Mouse (Mus musculus) limb, embryonic 14.5 days (tissue): Measurements from ENCODE around the gene Grk4. TPM values are rescaled to one million over a fixed set of nuclear protein-coding genes. Genes with fewer than 3 reads are reported as not detected.
A peak's percentile ranks its signal among the peaks of the same experiment; 100 is the strongest.

ENCODE experiments used
- ATAC-seq: fragments of 200-750 bp; cut with Nextera tagmentation; 2 replicates; pipeline ENCODE4 v1.8.0; 2017; ENCODE audit warnings: low read depth, moderate number of reproducible peaks, moderate TSS enrichment; ENCODE audit not compliant: low FRiP score
- DNase-seq: peaks from one replicate; pipeline ENCODE4 v3.0.0-alpha.2; 2015; ENCODE audit warnings: low spot score
- H3K27ac ChIP-seq: fragments of 300-500 bp; sonication (generic); replicated peaks from 2 replicates; pipeline ENCODE4 v1.5.1; 2014; ENCODE audit warnings: low read depth, mild to moderate bottlenecking, low read length, moderate library complexity, mixed read lengths
- H3K27me3 ChIP-seq: fragments of 300-500 bp; sonication (generic); 2 replicates; pipeline ENCODE4 v1.6.1; 2014; ENCODE audit warnings: low read length, mixed read lengths; ENCODE audit not compliant: control insufficient read depth, insufficient read depth
- H3K36me3 ChIP-seq: fragments of 300-500 bp; sonication (generic); 2 replicates; pipeline ENCODE4 v1.6.1; 2014; ENCODE audit warnings: mild to moderate bottlenecking, low read length, moderate library complexity, mixed read lengths; ENCODE audit not compliant: control insufficient read depth, insufficient read depth
- H3K4me1 ChIP-seq: fragments of 300-500 bp; sonication (generic); 2 replicates; pipeline ENCODE4 v1.6.1; 2014; ENCODE audit warnings: antibody characterized with exemption, low read length, mixed read lengths; ENCODE audit not compliant: control insufficient read depth, insufficient read depth
- H3K4me2 ChIP-seq: fragments of 300-500 bp; sonication (generic); replicated peaks from 2 replicates; pipeline ENCODE4 v1.6.1; 2014; ENCODE audit warnings: low read depth, mild to moderate bottlenecking, low read length, moderate library complexity; ENCODE audit not compliant: severe bottlenecking
- H3K4me3 ChIP-seq: fragments of 300-500 bp; sonication (generic); replicated peaks from 2 replicates; pipeline ENCODE4 v1.5.1; 2014; ENCODE audit warnings: low read length
- H3K9ac ChIP-seq: fragments of 300-500 bp; sonication (generic); 2 replicates; pipeline ENCODE4 v1.6.1; 2014; ENCODE audit warnings: mild to moderate bottlenecking, low read depth, low read length, moderate library complexity; ENCODE audit not compliant: severe bottlenecking
- H3K9me3 ChIP-seq: fragments of 300-500 bp; sonication (generic); 2 replicates; pipeline ENCODE4 v1.6.1; 2016; ENCODE audit warnings: low read length; ENCODE audit not compliant: control insufficient read depth
- POLR2A ChIP-seq: fragments of 200-500 bp; IDR thresholded peaks from 2 replicates; pipeline ENCODE4 v1.8.0; 2012; ENCODE audit warnings: inconsistent platforms, mild to moderate bottlenecking, moderate library complexity, borderline replicate concordance; ENCODE audit not compliant: insufficient read depth, insufficient read length; ENCODE audit errors: extremely low read depth
- WGBS: fragments of 180-500 bp; shearing (Covaris S2); extraction: QIAGEN DNeasy Blood & Tissue Kit; methylation state at CpG from one replicate; pipeline ENCODE4 v1.1.7; 2014; 5-methylcytosine and 5-hydroxymethylcytosine counted together
- polyA plus RNA-seq, 2 experiments: library from polyadenylated mRNA; depleted of rRNA in 1 of 2; stranded (reverse) in 1 of 2; unstranded in 1 of 2; fragments of >200 nt; fragmentation: Nextera tagmentation in 1 of 2; extraction: Ambion mirVana in 1 of 2; gene quantifications; 2 replicates each; pipeline versions ENCODE4 v1.2.1 to v1.2.3; 2012 to 2014

Grk4 gene
- polyA plus RNA-seq (2012; rRNA removed) (3.3 and 5.0 TPM in 2 replicates), polyA plus RNA-seq (2014; fragmentation: Nextera tagmentation; extraction: Ambion mirVana) (3.5 and 4.4 TPM in 2 replicates)

DNA sequence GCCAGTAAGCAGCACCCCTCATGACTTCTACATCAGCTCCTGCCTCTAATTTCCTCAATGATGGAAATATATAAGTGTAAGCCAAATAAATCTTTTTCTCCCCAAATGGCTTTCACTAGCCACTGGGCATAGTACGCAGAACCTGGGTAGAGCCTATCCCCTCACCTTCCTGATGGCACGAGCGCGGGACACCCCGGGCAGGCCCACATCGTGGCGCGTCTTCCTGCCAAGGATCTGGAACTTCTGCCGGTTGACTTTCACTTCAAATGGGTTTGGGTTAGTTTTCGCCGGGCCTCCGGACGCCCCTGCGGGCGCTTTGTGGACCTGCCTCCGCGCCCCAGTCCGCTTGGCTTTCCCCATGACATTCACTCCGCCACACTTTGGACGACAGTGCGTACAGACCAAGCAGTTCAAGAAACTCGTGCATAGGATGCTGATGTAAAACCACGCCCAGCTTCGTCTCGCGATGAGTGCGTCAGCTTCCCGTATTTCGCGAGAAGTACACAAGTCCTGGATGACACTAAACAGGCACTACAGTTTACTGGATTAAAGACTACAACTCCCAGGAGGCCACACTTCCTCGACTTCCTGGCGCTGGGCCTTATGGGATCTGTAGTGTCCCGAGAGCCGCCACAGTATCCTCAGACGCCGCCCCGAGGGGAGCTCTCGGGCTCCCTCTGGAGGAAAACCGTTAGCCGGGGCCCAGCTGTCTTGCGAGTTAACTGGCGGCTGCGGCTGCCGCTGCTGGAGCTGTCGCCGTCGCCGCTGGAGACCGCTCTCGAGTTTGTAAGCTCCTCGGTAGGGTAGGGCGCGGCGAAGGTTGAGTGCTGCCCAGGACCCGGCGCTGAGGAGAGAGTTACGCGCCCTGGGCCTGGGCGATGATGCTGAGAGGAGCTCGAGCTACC lies at the start of gene Grk4, which contains the start of gene Nop14:
Grk4 (plus strand) TSS at position 694 of the 905 bp plus-strand sequence.
Nop14 (minus strand) TSS at position 463 of the 905 bp plus-strand sequence.
- peak within 1 kb of the TSS; percentile 77 for H3K4me3 ChIP-seq
- H3K27ac ChIP-seq = peak within 1 kb of the TSS; percentile 86
- H3K9ac ChIP-seq = peak within 1 kb of the TSS; percentile 75
- DNase-seq (peak; percentile 100), ATAC-seq (peak; percentile 100)
- H3K4me1 ChIP-seq = peaks cover 6% of the 10 kb centered on the region
- peak; percentile 89; the same call in 1 of the 2 replicates for TF ChIP-seq POLR2A
- peak within 1 kb of the TSS; percentile 73 for H3K4me2 ChIP-seq
- H3K36me3 ChIP-seq = peaks cover 27% of the 10 kb centered on the region
- no peaks in the 10 kb centered on the region for H3K27me3 ChIP-seq
- no peaks in the 10 kb centered on the region for H3K9me3 ChIP-seq
- WGBS = under 1% methylated on average over 60 of the region's 60 CpGs

GRCm38 (mm10) chr5:34632996-34633395 lies 27.2 kb upstream of the Grk4 start:
- no peak for TF ChIP-seq POLR2A
- no peak for ATAC-seq
- 97% methylated on average over 2 of the region's 2 CpGs for WGBS

DNA sequence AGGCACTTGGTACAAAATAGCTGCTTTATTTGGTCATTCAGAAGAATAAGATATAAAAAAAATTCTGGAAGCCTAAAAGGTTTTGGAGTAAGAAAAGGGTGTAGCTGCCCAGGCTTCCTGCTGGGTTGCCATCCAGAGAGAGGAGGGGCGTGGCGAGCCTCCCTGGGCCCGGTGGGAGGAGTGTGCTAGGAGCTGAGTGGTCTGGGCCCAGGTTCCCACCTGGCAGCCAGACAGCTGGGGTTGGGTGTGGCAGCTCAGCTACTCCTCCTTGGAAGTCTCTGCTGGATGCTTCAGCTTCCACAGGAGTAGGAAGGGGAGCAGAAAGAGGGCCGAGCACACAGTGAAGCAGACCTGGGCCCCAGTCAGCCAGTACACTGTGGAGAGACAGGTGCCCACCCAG lies 26.5 kb upstream of the Grk4 start:
- peaks cover 6% of the 10 kb centered on the region; the same call in 1 of the 2 replicates for H3K4me1 ChIP-seq
- H3K9me3 ChIP-seq = no peaks in the 10 kb centered on the region
- no peak overlapping the region for H3K27ac ChIP-seq
- WGBS = 56% methylated on average over 4 of the region's 4 CpGs
- peaks cover 78% of the 10 kb centered on the region for H3K36me3 ChIP-seq
- H3K4me3 ChIP-seq = no peak overlapping the region
- no peaks in the 10 kb centered on the region for H3K27me3 ChIP-seq
- no peak overlapping the region for H3K4me2 ChIP-seq
- DNase-seq (no peak), ATAC-seq (no peak)
- TF ChIP-seq POLR2A = no peak
- H3K9ac ChIP-seq = no peak overlapping the region

More at GRCm38 (mm10) chr5:34632996-34633395, 27.2 kb upstream of the Grk4 start:
- Histone ChIP-seq H3K27ac (no peak overlapping the region), H3K4me1 (peaks cover 6% of the 10 kb centered on the region; the same call in 1 of the 2 replicates), H3K27me3 (no peaks in the 10 kb centered on the region), H3K9ac (no peak overlapping the region), H3K9me3 (no peaks in the 10 kb centered on the region), H3K4me2 (no peak overlapping the region), H3K4me3 (no peak overlapping the region), H3K36me3 (peaks cover 79% of the 10 kb centered on the region)
- no peak for DNase-seq

- 93% methylated on average over 13 of the region's 13 CpGs for WGBS
- no peak overlapping the region for H3K27ac ChIP-seq
- no peak overlapping the region for H3K4me2 ChIP-seq
- H3K4me3 ChIP-seq = no peak overlapping the region
- no peak for TF ChIP-seq POLR2A
- no peak overlapping the region for H3K9ac ChIP-seq
- ATAC-seq = no peak
- H3K27me3 ChIP-seq = no peaks in the 10 kb centered on the region
- no peaks in the 10 kb centered on the region for H3K9me3 ChIP-seq
- no peak for DNase-seq
- peaks cover 6% of the 10 kb centered on the region; the same call in 1 of the 2 replicates for H3K4me1 ChIP-seq
- peaks cover 78% of the 10 kb centered on the region for H3K36me3 ChIP-seq
Measured at GRCm38 (mm10) chr5:34634746-34635400, 25.3 kb upstream of the Grk4 start.

- H3K36me3 ChIP-seq = peaks cover 78% of the 10 kb centered on the region
- no peak for DNase-seq
- TF ChIP-seq POLR2A = no peak
- ATAC-seq = no peak
- peak overlapping the region; percentile 54 for H3K4me3 ChIP-seq
- 66% methylated on average over 10 of the region's 10 CpGs for WGBS
- H3K4me2 ChIP-seq = peak overlapping the region; percentile 66
- no peaks in the 10 kb centered on the region for H3K9me3 ChIP-seq
- peak overlapping the region; percentile 84; the same call in 1 of the 2 replicates for H3K27ac ChIP-seq
- H3K9ac ChIP-seq = peak overlapping the region; percentile 62
- no peaks in the 10 kb centered on the region for H3K27me3 ChIP-seq
- peaks cover 6% of the 10 kb centered on the region; the same call in 1 of the 2 replicates for H3K4me1 ChIP-seq
Measured at GRCm38 (mm10) chr5:34635665-34636192, 24.4 kb upstream of the Grk4 start.
